ENCODE assay signal across 9 mouse cellular contexts in genomic region chr8:125083746-125084145, GRCm38 (mm10). TPM values are rescaled to one million over a fixed set of nuclear protein-coding genes. Genes with fewer than 3 reads are reported as not detected.
DNase-seq lines count a peak whose midpoint lies in the region; ATAC-seq and TF ChIP-seq lines count a peak whose summit lies in the region.
"Had no signal": no experiment of that assay in that cellular context is flagged by ENCODE, and none has a peak within 500 bp of the region (broad histone marks: within the 10 kb centered on the region; RNA-seq: fewer than 3 reads in every experiment).

No protein-coding gene starts in this region.

- no peaks in the 10 kb centered on the region for H3K36me3 ChIP-seq in heart, embryonic 11.5 days (ENCODE audit: control insufficient read depth, insufficient read depth, low read length)
- no peaks in the 10 kb centered on the region for H3K36me3 ChIP-seq in midbrain, embryonic 13.5 days

- DNase-seq in right cerebral cortex, postnatal 10 days (ENCODE audit: low spot score in 2 of 2) = peak; percentile 47 to 67
- DNase-seq in right cerebral cortex, postnatal 36 days (ENCODE audit: low spot score in 2 of 2) = no peak
- peak; percentile 72 for DNase-seq in kidney, adult 9 months
- DNase-seq in yolk sac, embryonic 10.5 days (ENCODE audit: low spot score) = no peak
- no peak for DNase-seq in left cerebral cortex, adult 2 months (ENCODE audit: extremely low spot score in 1 of 2, low spot score in 2 of 2)

- peaks cover 15% of the 10 kb centered on the region for H3K4me1 ChIP-seq in heart, embryonic 11.5 days (ENCODE audit: control insufficient read depth, insufficient read depth, low read length)
- peaks cover 17% of the 10 kb centered on the region for H3K4me1 ChIP-seq in midbrain, embryonic 13.5 days (replicated peaks)

- H3K9me3 ChIP-seq in heart, embryonic 11.5 days (replicated peaks; ENCODE audit: control insufficient read depth, low read length) = no peaks in the 10 kb centered on the region
- H3K9me3 ChIP-seq in midbrain, embryonic 13.5 days = no peaks in the 10 kb centered on the region

- no peak overlapping the region for H3K9ac ChIP-seq in heart, embryonic 11.5 days (ENCODE audit: low read depth, low read length)
- H3K9ac ChIP-seq in midbrain, embryonic 13.5 days (replicated peaks) = no peak overlapping the region

- intact Hi-C loops in left cerebral cortex, adult 2 months (cut with DNase I) = no loop called here

- no peak overlapping the region for H3K4me3 ChIP-seq in heart, embryonic 11.5 days (ENCODE audit: low read depth, low read length)
- no peak overlapping the region for H3K4me3 ChIP-seq in midbrain, embryonic 13.5 days (replicated peaks)
- no peak overlapping the region for H3K4me3 ChIP-seq in left cerebral cortex, adult 2 months

- WGBS in heart, embryonic 11.5 days (ENCODE audit: insufficient replicate concordance) = 48% methylated on average over 4 of the region's 4 CpGs
- WGBS in midbrain, embryonic 13.5 days = 82% methylated on average over 4 of the region's 4 CpGs

- TF ChIP-seq CTCF in left cerebral cortex, adult 2 months (IDR thresholded peaks at IDR 0.05) = no peak

- peak overlapping the region; percentile 68 for H3K27ac ChIP-seq in heart, embryonic 11.5 days (ENCODE audit: low read depth, low read length)
- H3K27ac ChIP-seq in midbrain, embryonic 13.5 days = 0 out of 2 replicates have a peak overlapping the region, but pooled peaks have one; percentile 9
- no peak overlapping the region for H3K27ac ChIP-seq in left cerebral cortex, adult 2 months

- ATAC-seq in common myeloid progenitor, adult 5-6 weeks (replicated peaks; ENCODE audit: low read depth, poor library complexity, severe bottlenecking) = 0 out of 2 replicates have a peak, but pooled peaks have one; percentile 22
- ATAC-seq in heart, embryonic 11.5 days (replicated peaks; ENCODE audit: insufficient number of reproducible peaks, low FRiP score, low TSS enrichment) = no peak
- ATAC-seq in midbrain, embryonic 13.5 days = no peak
- ATAC-seq: Patski had no signal

- no peak overlapping the region for H3K4me2 ChIP-seq in heart, embryonic 11.5 days
- no peak overlapping the region for H3K4me2 ChIP-seq in midbrain, embryonic 13.5 days (replicated peaks)

- no peaks in the 10 kb centered on the region for H3K27me3 ChIP-seq in heart, embryonic 11.5 days (ENCODE audit: control insufficient read depth, insufficient read depth, low read length)
- no peaks in the 10 kb centered on the region for H3K27me3 ChIP-seq in midbrain, embryonic 13.5 days
- H3K27me3 ChIP-seq: Patski had no signal

RNA-seq across cellular contexts. Expression of gene Disc1, which starts 29.8 kb away (rescaled TPM):
- 1.1 and 2.3 TPM in 2 replicates for total RNA-seq in common myeloid progenitor, adult 5-6 weeks (2017)
- 1.8 and 2.1 TPM in 2 replicates for polyA plus RNA-seq in heart, embryonic 11.5 days (2014; fragmentation: Nextera tagmentation; extraction: Ambion mirVana)
- polyA plus RNA-seq in midbrain, embryonic 13.5 days (2015; fragmentation: Nextera tagmentation; extraction: Ambion mirVana) = 1.00 and 1.3 TPM in 2 replicates
- 1 to 10 TPM; 2.5 to 2.7 TPM for total RNA-seq in left cerebral cortex, adult 2 months (2021)

Comparison
In these comparisons a context has a peak if more than half of its experiments do, and no peak if none do; other contexts are left out.
1. DNase-seq: peak in right cerebral cortex, postnatal 10 days (2 of 2) and kidney, adult 9 months (single experiment); none in right cerebral cortex, postnatal 36 days (0 of 2), yolk sac, embryonic 10.5 days (single experiment) and left cerebral cortex, adult 2 months (0 of 2).